Mouse (Mus musculus) 3134 (cell line): ENCODE measurements around the gene Cox7a2l.

Source experiments
- DNase-seq: peaks from one replicate; pipeline ENCODE4 v3.0.0-alpha.2; 2011; ENCODE audit warnings: low spot score; ENCODE audit not compliant: insufficient read length; ENCODE audit errors: extremely low read depth

Gene Cox7a2l

GRCm38 (mm10) chr17:83517280-83518015, at the start of gene Cox7a2l:
Gene Cox7a2l (minus strand): TSS chr17:83517330.
- DNase-seq, result no peak

- no peak for DNase-seq
Observed at GRCm38 (mm10) chr17:83565506-83565905, 48.4 kb upstream of the Cox7a2l start.

- DNase-seq, result no peak
Observed at GRCm38 (mm10) chr17:83564119-83564820, 47.1 kb upstream of the Cox7a2l start.

- DNase-seq, result no peak
Observed at GRCm38 (mm10) chr17:83563703-83564111, 46.6 kb upstream of the Cox7a2l start.

- no peak for DNase-seq
Observed at GRCm38 (mm10) chr17:83562153-83563010, 45.3 kb upstream of the Cox7a2l start.

GRCm38 (mm10) chr17:83559081-83559480, 42.0 kb upstream of the Cox7a2l start:
- DNase-seq, result no peak

- no peak for DNase-seq
Observed at GRCm38 (mm10) chr17:83555836-83556235, 38.7 kb upstream of the Cox7a2l start.

GRCm38 (mm10) chr17:83554997-83555396, 37.9 kb upstream of the Cox7a2l start:
- DNase-seq, result no peak

- DNase-seq, result no peak
Observed at GRCm38 (mm10) chr17:83548501-83549233, 31.5 kb upstream of the Cox7a2l start.

GRCm38 (mm10) chr17:83547145-83547544, 30.0 kb upstream of the Cox7a2l start:
- DNase-seq, result no peak

GRCm38 (mm10) chr17:83545756-83546742, 28.9 kb upstream of the Cox7a2l start:
- no peak for DNase-seq

GRCm38 (mm10) chr17:83545259-83545658, 28.1 kb upstream of the Cox7a2l start:
- DNase-seq, result no peak

GRCm38 (mm10) chr17:83542424-83542823, 25.3 kb upstream of the Cox7a2l start:
- DNase-seq, result no peak

GRCm38 (mm10) chr17:83539262-83540037, 22.3 kb upstream of the Cox7a2l start:
- DNase-seq, result no peak

- DNase-seq, result no peak
Observed at GRCm38 (mm10) chr17:83538694-83539093, 21.6 kb upstream of the Cox7a2l start.

GRCm38 (mm10) chr17:83538141-83538540, 21.0 kb upstream of the Cox7a2l start:
- DNase-seq, result no peak

GRCm38 (mm10) chr17:83533150-83533549, 16.0 kb upstream of the Cox7a2l start:
- DNase-seq, result no peak

GRCm38 (mm10) chr17:83527651-83528381, 10.7 kb upstream of the Cox7a2l start:
- peak; percentile 22 for DNase-seq
